Mouse (Mus musculus) layer of hippocampus, adult 6 months (tissue): ENCODE results near the gene Lnpk. TPM values are rescaled to one million over a fixed set of nuclear protein-coding genes. Genes with fewer than 3 reads are reported as not detected.

Experiments used
- long read RNA-seq, 2 experiments: library from polyadenylated mRNA; unstranded; transcript quantifications; one replicate each; pipeline ENCODE4 v2.0.0; 2019 to 2020
- polyA plus RNA-seq: library from polyadenylated mRNA; unstranded; fragments of <200 nt; fragmentation: Nextera tagmentation; gene quantifications from 2 replicates; pipeline ENCODE4 v1.2.3, GENCODE M21; 2021

The Lnpk gene
- polyA plus RNA-seq = 25.7 and 30.1 TPM in 2 replicates
- long read RNA-seq, experiment 1, full-length matches to known transcripts = 28 of 44 reads
- long read RNA-seq, experiment 1, partial matches to known transcripts = 9 of 44 reads
- long read RNA-seq, experiment 1, other reads (novel, unspliced or antisense) = 7 of 44 reads
- long read RNA-seq, experiment 2, full-length matches to known transcripts = 195 of 217 reads
- long read RNA-seq, experiment 2, partial matches to known transcripts = 2 of 217 reads
- long read RNA-seq, experiment 2, other reads (novel, unspliced or antisense) = 20 of 217 reads

GRCm38 (mm10) chr2:74578843-74579489 lies at the start of gene Lnpk:
Gene Lnpk, minus strand, starts transcription at chr2:74579435.

Other genes with a start within 250 kb of the Lnpk start
- gene Evx2, start 80.1 kb upstream of the Lnpk start, polyA plus RNA-seq = not detected in 2 replicates
- gene Hoxd13, start 88.9 kb upstream of the Lnpk start, polyA plus RNA-seq = not detected in 2 replicates
- not detected in 2 replicates for gene Hoxd12, start 95.6 kb upstream of the Lnpk start, polyA plus RNA-seq
- not detected in 2 replicates for gene Hoxd11, start 100.1 kb upstream of the Lnpk start, polyA plus RNA-seq
- gene Hoxd10, start 112.5 kb upstream of the Lnpk start, polyA plus RNA-seq = not detected in 2 replicates
- not detected in 2 replicates for gene Hoxd9, start 118.3 kb upstream of the Lnpk start, polyA plus RNA-seq
- gene Hoxd8, start 125.2 kb upstream of the Lnpk start, polyA plus RNA-seq = not detected in 2 replicates
- not detected in 2 replicates for gene Hoxd3, start 132.5 kb upstream of the Lnpk start, polyA plus RNA-seq
- not detected in 2 replicates for gene Hoxd4, start 132.5 kb upstream of the Lnpk start, polyA plus RNA-seq
- not detected in 2 replicates for gene Gm28230, start 147.3 kb upstream of the Lnpk start, polyA plus RNA-seq
- 0.08 and 0.09 TPM in 2 replicates for gene Hoxd1, start 183.5 kb upstream of the Lnpk start, polyA plus RNA-seq
- gene Mtx2, start 246.4 kb upstream of the Lnpk start, polyA plus RNA-seq = 49.1 and 54.5 TPM in 2 replicates